Mouse (Mus musculus) left cerebral cortex, adult 9 months (tissue): ENCODE results near the gene Rdh5.

Experiments used
- DNase-seq, 2 experiments: peaks; one replicate each; pipeline ENCODE4 v3.0.0; 2022; ENCODE audit warnings: low spot score in 2 of 2

The Rdh5 gene

GRCm38 (mm10) chr10:128929638-128930378, 7.1 kb upstream of the Rdh5 start:
- no peak for DNase-seq

- no peak for DNase-seq
These were observed 5.7 kb upstream of the Rdh5 start for GRCm38 (mm10) chr10:128928356-128928755.

- no peak for DNase-seq
These were observed 1.2 kb upstream of the Rdh5 start, which contains the start of gene Bloc1s1 for GRCm38 (mm10) chr10:128923935-128924334. Gene Bloc1s1, minus strand, starts transcription at chr10:128924035.

GRCm38 (mm10) chr10:128923013-128923691, 464 bp upstream of the Rdh5 start:
- peak; percentile 87 to 96 for DNase-seq

- DNase-seq, result peak in 1 of 2 experiments; percentile 24
These were observed 536 bp downstream of the Rdh5 start for GRCm38 (mm10) chr10:128921883-128922821.

GRCm38 (mm10) chr10:128921251-128921650, 1.4 kb downstream of the Rdh5 start:
- no peak for DNase-seq

- DNase-seq, result no peak
These were observed 1.9 kb downstream of the Rdh5 start for GRCm38 (mm10) chr10:128920736-128921161.

- no peak for DNase-seq
These were observed 2.7 kb downstream of the Rdh5 start for GRCm38 (mm10) chr10:128919966-128920365.

- DNase-seq, result no peak
These were observed 3.5 kb downstream of the Rdh5 start for GRCm38 (mm10) chr10:128919203-128919631.

- no peak for DNase-seq
These were observed 4.4 kb downstream of the Rdh5 start for GRCm38 (mm10) chr10:128918246-128918645.

- DNase-seq, result no peak
These were observed 5.3 kb downstream of the Rdh5 start for GRCm38 (mm10) chr10:128917400-128917799.

GRCm38 (mm10) chr10:128916665-128917064, 6.0 kb downstream of the Rdh5 start:
- no peak for DNase-seq

- no peak for DNase-seq
These were observed 7.1 kb downstream of the Rdh5 start for GRCm38 (mm10) chr10:128915550-128915949.

GRCm38 (mm10) chr10:128913696-128914095, 9.0 kb downstream of the Rdh5 start:
- no peak for DNase-seq

- DNase-seq, result peak in 1 of 2 experiments; percentile 94
These were observed 9.5 kb downstream of the Rdh5 start for GRCm38 (mm10) chr10:128913219-128913618.

GRCm38 (mm10) chr10:128912791-128913190, 9.9 kb downstream of the Rdh5 start:
- no peak for DNase-seq

- DNase-seq, result no peak
These were observed 10.4 kb downstream of the Rdh5 start for GRCm38 (mm10) chr10:128912268-128912667.

GRCm38 (mm10) chr10:128911430-128911829, 11.3 kb downstream of the Rdh5 start:
- no peak for DNase-seq

GRCm38 (mm10) chr10:128910066-128910841, 12.4 kb downstream of the Rdh5 start:
- DNase-seq, result no peak

GRCm38 (mm10) chr10:128909567-128910028, 13.1 kb downstream of the Rdh5 start:
- DNase-seq, result peak in 1 of 2 experiments; percentile 74
